Mouse (Mus musculus) urinary bladder, postnatal 4 days (tissue): ENCODE measurements around the gene Hephl1.

Source experiments
- DNase-seq, 2 experiments: peaks; one replicate each; pipeline ENCODE4 v3.0.0; 2021 to 2022; ENCODE audit warnings: low spot score in 2 of 2

Hephl1 gene

DNA sequence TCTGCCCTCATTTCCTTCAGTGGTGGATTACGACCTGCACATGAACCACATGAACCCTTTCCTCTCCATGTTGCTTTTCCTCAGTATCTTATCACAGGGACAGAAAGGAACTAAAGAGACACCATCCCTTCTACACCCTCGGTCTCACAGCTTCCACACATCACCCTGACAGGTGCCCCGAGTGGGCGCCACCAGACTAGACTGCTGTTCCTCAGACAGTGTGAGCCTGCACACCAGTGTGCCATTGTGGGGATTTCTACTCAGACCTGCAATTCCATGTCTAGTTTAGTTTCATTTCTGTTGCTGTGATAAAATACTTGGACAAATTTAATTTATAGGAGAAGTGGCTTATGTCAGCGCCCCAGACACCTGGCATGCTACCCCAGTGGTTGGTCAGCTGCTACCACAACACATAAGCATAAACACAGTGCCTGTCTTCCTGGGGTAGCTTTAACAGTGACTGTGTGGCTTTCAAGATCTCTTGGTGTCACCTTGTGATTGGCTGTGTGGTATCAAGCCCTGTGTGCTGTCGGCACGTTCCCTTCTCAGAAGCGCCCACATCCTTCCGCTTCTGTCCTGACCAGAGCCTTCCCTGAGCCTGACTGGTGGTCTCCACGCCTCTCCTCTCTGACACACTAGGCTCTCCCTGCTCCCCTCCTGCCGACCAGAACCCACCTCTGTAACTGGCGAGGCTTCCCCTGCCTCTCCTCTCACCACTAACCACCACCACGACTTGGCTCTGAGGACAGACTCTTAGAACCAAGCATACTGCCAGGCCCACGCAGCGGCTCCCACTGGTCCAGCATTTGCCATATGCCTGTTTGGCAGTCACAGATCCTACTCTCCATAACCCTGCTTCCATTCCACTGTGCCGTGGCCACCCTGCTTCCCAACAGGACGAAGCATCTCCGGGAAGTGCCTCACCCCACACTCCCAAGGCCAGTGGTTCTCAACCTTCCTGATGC, 93.8 kb downstream of the Hephl1 start:
- DNase-seq, result no peak

DNA sequence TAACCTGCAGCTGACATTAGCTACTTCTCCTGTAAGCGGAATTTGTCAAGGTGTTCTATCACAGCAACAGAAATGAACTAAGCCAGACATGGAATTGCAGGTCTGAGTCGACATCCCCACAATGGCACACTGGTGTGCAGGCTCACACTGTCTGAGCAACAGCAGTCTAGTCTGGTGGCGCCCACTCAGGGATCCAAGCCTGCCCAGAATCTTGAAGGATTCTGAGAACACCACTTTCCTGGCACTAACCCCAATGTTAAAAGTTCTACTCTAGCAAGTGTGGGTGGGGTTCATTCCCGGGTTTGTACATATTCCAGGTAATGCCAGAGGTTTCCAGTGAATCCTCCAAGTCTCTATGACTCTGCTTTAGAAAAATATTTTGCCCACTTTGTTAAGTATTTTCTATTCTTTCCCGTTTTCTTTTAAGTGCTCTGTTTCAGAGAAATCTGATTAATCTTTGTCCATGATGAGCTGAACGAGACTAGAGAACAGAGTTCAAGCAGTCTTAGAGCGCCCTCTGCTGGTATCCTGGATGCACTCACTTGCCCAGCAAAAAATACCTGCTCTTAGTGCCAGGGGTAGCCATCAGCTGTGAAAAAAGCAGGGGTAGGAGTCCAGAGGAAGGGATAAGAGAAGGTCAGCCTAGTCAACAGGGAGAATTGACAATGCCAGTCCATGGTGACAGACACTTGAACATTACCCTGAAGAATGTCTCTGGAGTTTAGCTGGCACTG, 96.5 kb downstream of the Hephl1 start:
- no peak for DNase-seq

DNA sequence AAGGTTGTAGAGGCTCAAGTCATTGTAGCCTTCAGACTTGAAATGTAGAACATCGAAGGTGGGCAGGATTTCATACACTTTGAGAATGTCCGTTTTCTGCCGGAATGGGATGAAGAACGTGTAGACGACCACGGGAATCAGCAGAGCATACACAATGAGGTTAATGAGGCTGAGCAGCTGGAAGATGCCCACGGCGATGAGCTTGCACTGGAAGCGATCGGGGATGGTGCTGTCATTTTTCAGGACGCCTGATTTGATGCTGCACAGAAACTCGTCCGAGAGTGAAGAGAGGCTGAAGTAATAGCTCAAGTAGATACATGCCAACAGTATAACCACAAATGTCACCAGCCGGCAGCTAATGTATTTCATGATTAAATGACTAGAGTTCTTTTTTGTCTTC, 104.3 kb downstream of the Hephl1 start:
- no peak for DNase-seq

DNA sequence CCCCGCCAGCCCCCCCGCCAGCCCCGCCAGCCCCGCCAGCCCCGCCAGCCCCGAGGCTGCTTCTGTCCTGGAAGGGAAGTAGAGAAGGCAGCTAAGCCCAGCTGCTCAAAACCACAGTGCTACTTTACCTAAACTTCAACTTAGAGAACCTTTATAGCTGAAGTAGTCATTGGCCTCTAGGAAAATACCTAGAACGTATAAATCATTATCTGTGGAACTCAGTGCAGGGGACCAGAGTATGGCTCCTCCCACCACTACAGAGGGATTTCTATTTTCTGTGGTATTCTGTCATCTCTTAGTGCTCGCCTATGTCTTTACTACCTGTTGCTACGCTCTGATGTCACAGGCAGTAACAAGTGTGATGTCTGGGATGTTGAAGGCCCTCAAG, 107.6 kb downstream of the Hephl1 start:
- DNase-seq, result no peak

DNA sequence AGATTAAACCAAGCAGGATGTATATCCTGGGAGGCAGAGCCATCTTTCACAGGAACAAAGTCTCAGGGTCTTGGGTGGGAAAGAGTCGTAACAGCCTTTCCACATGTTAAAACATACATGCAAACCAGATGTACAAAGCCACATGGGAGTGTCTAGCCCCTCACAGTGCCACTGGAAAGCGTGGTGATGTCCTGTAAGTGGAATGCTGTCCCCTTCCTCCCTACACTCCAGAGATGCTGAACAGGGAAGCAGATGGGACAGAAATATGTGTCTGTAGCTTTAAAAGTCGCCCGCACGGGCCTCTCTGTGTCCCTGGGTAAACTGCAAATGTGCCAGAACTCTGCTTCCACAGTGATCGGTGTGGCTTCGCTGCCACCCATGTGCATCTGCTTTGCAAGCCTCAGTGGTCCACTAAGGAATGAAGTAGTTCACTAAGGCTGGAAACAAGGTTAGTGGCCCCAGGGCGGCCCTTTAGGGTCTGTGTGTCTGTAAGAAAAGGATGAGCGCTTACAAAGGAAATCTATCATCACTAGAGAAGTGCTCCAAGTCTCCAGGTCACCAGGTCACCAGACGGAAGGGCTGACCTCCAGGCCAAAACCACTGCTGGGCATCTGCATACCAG, 108.1 kb downstream of the Hephl1 start:
- no peak for DNase-seq

DNA sequence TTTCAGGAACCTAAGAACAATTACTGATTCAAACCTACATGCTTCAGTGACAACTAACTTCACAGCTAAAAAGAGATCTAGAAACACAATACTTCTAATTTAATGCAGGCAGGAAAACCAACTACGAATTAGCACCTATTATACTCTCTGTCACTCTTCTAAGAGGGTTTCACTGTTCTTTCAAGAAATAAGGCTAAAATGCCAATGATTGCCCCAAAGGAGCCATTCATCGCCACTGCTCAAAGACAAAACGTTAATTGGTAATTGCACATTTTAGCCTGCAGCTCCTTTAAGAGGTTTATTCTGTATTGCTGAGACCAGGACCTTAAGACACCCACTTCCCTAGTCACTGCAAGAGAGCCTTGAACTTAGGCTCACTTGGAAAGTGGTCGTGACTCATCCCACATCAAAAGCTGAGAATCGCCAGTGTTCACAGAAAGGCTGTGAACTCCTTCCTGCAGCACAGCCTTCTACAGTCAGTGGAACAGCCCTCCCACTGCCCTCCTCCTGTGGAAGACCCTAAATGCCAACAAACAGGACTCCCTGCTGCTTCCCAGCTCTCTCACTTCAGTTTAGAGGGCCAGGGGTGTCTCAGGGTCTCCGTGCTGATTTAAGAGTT, 108.8 kb downstream of the Hephl1 start:
- no peak for DNase-seq
